Mouse (Mus musculus) neural tube, embryonic 13.5 days (tissue): Measurements from ENCODE around the gene Zbtb37. TPM values are rescaled to one million over a fixed set of nuclear protein-coding genes. Genes with fewer than 3 reads are reported as not detected.

Experiments
- ATAC-seq: fragments of 200-750 bp; cut with Nextera tagmentation; 2 replicates; pipeline ENCODE4 v1.8.0; 2017; ENCODE audit warnings: low read depth, mild to moderate bottlenecking, moderate TSS enrichment, moderate library complexity
- H3K27ac ChIP-seq: fragments of 300-500 bp; sonication (generic); replicated peaks from 2 replicates; pipeline ENCODE4 v1.5.1; 2015; ENCODE audit warnings: moderate library complexity, mild to moderate bottlenecking, inconsistent platforms
- H3K27me3 ChIP-seq: fragments of 300-500 bp; sonication (generic); 2 replicates; pipeline ENCODE4 v1.6.1; 2015; ENCODE audit warnings: mild to moderate bottlenecking, inconsistent platforms
- H3K36me3 ChIP-seq: fragments of 300-500 bp; sonication (generic); 2 replicates; pipeline ENCODE4 v1.6.1; 2015; ENCODE audit warnings: mild to moderate bottlenecking, inconsistent platforms
- H3K4me1 ChIP-seq: fragments of 300-500 bp; sonication (generic); replicated peaks from 2 replicates; pipeline ENCODE4 v1.6.1; 2015; ENCODE audit warnings: inconsistent platforms
- H3K4me2 ChIP-seq: fragments of 300-500 bp; sonication (generic); 2 replicates; pipeline ENCODE4 v1.6.1; 2015; ENCODE audit warnings: inconsistent platforms, mild to moderate bottlenecking, moderate library complexity
- H3K4me3 ChIP-seq: fragments of 300-500 bp; sonication (generic); 2 replicates; pipeline ENCODE4 v1.5.1; 2015; ENCODE audit warnings: mild to moderate bottlenecking, inconsistent platforms
- H3K9ac ChIP-seq: fragments of 300-500 bp; sonication (generic); 2 replicates; pipeline ENCODE4 v1.6.1; 2015; ENCODE audit warnings: moderate library complexity, mild to moderate bottlenecking, inconsistent platforms
- H3K9me3 ChIP-seq: fragments of 300-500 bp; sonication (generic); 2 replicates; pipeline ENCODE4 v1.6.1; 2016; ENCODE audit warnings: inconsistent platforms
- WGBS: fragments of 180-500 bp; shearing (Covaris S2); methylation state at CpG from one replicate; pipeline ENCODE4 v1.1.7; 2015; 5-methylcytosine and 5-hydroxymethylcytosine counted together
- polyA plus RNA-seq: library from polyadenylated mRNA; unstranded; fragments of >200 nt; fragmentation: Nextera tagmentation; extraction: Ambion mirVana; gene quantifications from 2 replicates; pipeline ENCODE4 v1.2.1, GENCODE M21; 2015

The Zbtb37 gene
- 11.9 and 12.3 TPM in 2 replicates for polyA plus RNA-seq

GRCm38 (mm10) chr1:161034435-161035280 lies at the start of gene Zbtb37:
TSS of gene Zbtb37 (minus strand) at chr1:161034849.
- Histone ChIP-seq H3K27ac (peak within 1 kb of the TSS; percentile 92), H3K4me3 (peak within 1 kb of the TSS; percentile 82), H3K27me3 (no peaks in the 10 kb centered on the region), H3K4me1 (peaks cover 46% of the 10 kb centered on the region), H3K36me3 (peaks cover 63% of the 10 kb centered on the region), H3K4me2 (peak within 1 kb of the TSS; percentile 80), H3K9me3 (no peaks in the 10 kb centered on the region), H3K9ac (peak within 1 kb of the TSS; percentile 99)
- WGBS, result under 1% methylated on average over 54 of the region's 76 CpGs
- ATAC-seq, result peak; percentile 96

DNA sequence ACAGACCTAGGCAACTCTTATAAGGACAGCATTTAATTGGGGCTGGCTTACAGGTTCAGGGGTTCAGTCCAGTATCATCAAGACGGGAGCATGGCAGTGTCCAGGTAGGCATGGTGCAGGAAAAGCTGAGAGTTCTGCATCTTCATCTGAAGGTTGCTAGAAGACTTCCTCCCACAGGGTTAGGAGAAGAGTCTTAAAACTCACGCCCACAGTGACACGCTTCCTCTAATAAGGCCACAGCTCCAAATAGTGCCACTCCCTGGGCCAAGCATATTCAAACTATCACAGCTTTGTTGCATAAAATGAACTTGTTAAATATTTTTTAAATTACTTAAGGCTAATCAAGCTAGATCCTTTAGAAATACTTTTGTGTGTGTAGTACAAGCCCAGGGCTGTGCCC lies 42.6 kb upstream of the Zbtb37 start:
- Histone ChIP-seq H3K4me2 (no peak overlapping the region), H3K4me1 (peaks cover 19% of the 10 kb centered on the region), H3K36me3 (no peaks in the 10 kb centered on the region), H3K27ac (no peak overlapping the region), H3K9me3 (no peaks in the 10 kb centered on the region), H3K27me3 (no peaks in the 10 kb centered on the region), H3K4me3 (no peak overlapping the region), H3K9ac (no peak overlapping the region)
- WGBS, result 94% methylated on average over 3 of the region's 3 CpGs
- ATAC-seq, result no peak

DNA sequence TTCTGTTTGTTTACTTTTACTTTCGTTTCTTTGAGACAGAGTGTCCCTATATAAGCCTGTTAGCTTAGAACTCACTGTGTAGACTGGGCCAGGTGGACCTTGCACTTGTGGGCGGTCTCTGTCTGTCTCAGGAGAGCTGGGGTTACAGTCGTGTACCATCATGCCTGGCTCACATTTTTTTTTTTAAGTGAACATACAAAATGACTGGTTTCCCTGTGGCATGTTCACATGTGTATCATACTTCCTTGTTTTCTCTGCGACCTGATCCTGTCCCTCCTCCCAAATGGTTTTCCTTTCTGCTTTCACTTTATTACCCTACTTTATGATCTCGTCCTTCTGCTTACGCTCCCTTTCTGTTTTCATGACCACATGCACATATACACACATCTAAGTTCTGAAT lies 41.6 kb upstream of the Zbtb37 start:
- peaks cover 29% of the 10 kb centered on the region for H3K4me1 ChIP-seq
- H3K4me2 ChIP-seq, result no peak overlapping the region
- H3K36me3 ChIP-seq, result no peaks in the 10 kb centered on the region
- H3K27me3 ChIP-seq, result no peaks in the 10 kb centered on the region
- no peak for ATAC-seq
- H3K9ac ChIP-seq, result no peak overlapping the region
- 89% methylated on average over 6 of the region's 6 CpGs for WGBS
- H3K9me3 ChIP-seq, result no peaks in the 10 kb centered on the region
- no peak overlapping the region for H3K4me3 ChIP-seq
- H3K27ac ChIP-seq, result no peak overlapping the region

- H3K4me1 ChIP-seq, result peaks cover 40% of the 10 kb centered on the region
- H3K36me3 ChIP-seq, result no peaks in the 10 kb centered on the region
- H3K27me3 ChIP-seq, result no peaks in the 10 kb centered on the region
- H3K9ac ChIP-seq, result peak overlapping the region; percentile 70
- no peaks in the 10 kb centered on the region for H3K9me3 ChIP-seq
- ATAC-seq, result peak; percentile 8; the same call in 1 of the 2 replicates
- peak overlapping the region; percentile 57 for H3K4me3 ChIP-seq
- no peak overlapping the region; the same call in 1 of the 2 replicates for H3K27ac ChIP-seq
- WGBS, result under 1% methylated on average over 12 of the region's 12 CpGs
- H3K4me2 ChIP-seq, result peak overlapping the region; percentile 73
Observed at GRCm38 (mm10) chr1:161071272-161071620, 36.6 kb upstream of the Zbtb37 start.

GRCm38 (mm10) chr1:161070352-161071271 lies 36.0 kb upstream of the Zbtb37 start, which contains the start of the genes Dars2 and Cenpl:
TSS of gene Dars2 (minus strand) at chr1:161070658.
TSS of gene Cenpl (plus strand) at chr1:161070713.
- peak; percentile 99 for ATAC-seq
- no peaks in the 10 kb centered on the region for H3K9me3 ChIP-seq
- under 1% methylated on average over 57 of the region's 57 CpGs for WGBS

DNA sequence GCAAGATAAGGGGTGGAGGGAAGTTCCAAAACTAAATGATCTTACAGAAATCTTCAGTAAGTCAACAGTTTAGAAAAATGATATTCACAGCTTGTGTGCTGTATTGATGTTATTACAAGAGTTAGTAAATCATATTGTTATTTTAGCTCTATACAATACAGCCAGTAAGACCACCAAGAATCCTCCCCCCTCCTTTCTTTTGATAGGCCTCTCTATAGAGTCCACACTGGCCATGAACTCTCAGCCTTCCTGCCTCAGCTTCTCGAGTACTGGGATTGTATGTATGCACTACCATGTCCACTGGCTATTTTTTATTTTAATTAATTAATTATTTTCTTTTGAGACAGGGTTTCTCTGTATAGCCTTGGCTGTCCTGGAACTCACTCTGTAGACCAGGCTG lies 28.7 kb upstream of the Zbtb37 start:
- Histone ChIP-seq H3K36me3 (peaks cover 28% of the 10 kb centered on the region), H3K9ac (no peak overlapping the region), H3K27ac (no peak overlapping the region), H3K9me3 (no peaks in the 10 kb centered on the region), H3K4me1 (no peaks in the 10 kb centered on the region), H3K27me3 (no peaks in the 10 kb centered on the region), H3K4me3 (no peak overlapping the region), H3K4me2 (no peak overlapping the region)
- no peak for ATAC-seq
- 88% methylated on average over 1 of the region's 1 CpGs for WGBS

More at GRCm38 (mm10) chr1:161070352-161071271, 36.0 kb upstream of the Zbtb37 start, which contains the start of the genes Dars2 and Cenpl:
- Histone ChIP-seq H3K4me3 (peak within 1 kb of the TSS; percentile 57), H3K4me2 (peak within 1 kb of the TSS; percentile 80), H3K36me3 (no peaks in the 10 kb centered on the region), H3K27ac (peak within 1 kb of the TSS; percentile 75), H3K27me3 (no peaks in the 10 kb centered on the region), H3K4me1 (peaks cover 40% of the 10 kb centered on the region), H3K9ac (peak within 1 kb of the TSS; percentile 83)

DNA sequence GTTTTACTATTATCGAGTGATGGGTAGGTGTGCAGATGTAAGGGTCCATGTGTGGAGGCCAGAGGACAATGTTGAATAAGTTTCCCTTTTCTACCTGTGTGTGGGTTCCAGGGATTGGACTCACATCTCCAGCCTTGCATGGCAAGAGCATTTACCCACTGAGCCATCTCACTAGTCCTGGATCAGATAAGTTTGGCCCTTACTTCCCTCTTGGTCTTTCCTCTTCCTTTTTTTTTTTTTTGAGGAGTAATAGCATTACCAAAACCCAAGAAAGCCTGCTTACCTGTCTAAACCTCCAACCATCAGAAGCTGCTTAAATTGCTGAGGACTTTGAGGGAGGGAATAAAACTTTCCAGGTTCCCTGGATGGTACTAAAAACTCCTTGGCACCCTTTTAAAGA lies 22.5 kb upstream of the Zbtb37 start:
- H3K27me3 ChIP-seq, result no peaks in the 10 kb centered on the region

DNA sequence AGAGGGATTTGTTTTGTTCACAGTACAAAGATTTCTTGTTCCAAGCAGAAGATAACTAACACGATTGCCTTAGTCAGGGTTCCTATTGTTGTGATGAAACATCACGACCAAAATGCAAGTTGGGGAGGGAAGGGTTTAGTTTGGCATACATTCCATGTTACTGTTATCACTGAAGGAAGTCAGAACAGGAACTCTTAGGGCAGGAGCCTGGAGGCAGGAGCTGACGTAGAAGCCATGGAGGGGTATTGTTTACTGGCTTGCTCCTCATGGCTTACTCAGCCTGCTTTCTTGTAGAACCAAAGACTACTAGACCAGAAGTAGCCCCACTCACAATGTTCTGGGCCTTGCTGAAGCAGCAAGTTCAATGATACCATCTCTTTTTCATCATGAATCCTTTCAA lies 12.3 kb upstream of the Zbtb37 start:
- no peak overlapping the region for H3K27ac ChIP-seq
- H3K9ac ChIP-seq, result no peak overlapping the region
- H3K4me3 ChIP-seq, result no peak overlapping the region
- no peak for ATAC-seq
- H3K4me2 ChIP-seq, result no peak overlapping the region
- H3K9me3 ChIP-seq, result no peaks in the 10 kb centered on the region
- no peaks in the 10 kb centered on the region for H3K4me1 ChIP-seq
- 79% methylated on average over 3 of the region's 3 CpGs for WGBS
- H3K36me3 ChIP-seq, result peaks cover 79% of the 10 kb centered on the region
- H3K27me3 ChIP-seq, result no peaks in the 10 kb centered on the region

More for the DNA sequence above, 22.5 kb upstream of the Zbtb37 start:
- Histone ChIP-seq H3K9me3 (no peaks in the 10 kb centered on the region), H3K4me3 (no peak overlapping the region), H3K9ac (no peak overlapping the region), H3K36me3 (peaks cover 60% of the 10 kb centered on the region), H3K4me1 (no peaks in the 10 kb centered on the region), H3K27ac (no peak overlapping the region), H3K4me2 (no peak overlapping the region)
- WGBS, result 95% methylated on average over 1 of the region's 1 CpGs
- ATAC-seq, result no peak

GRCm38 (mm10) chr1:161041261-161042020 lies 6.8 kb upstream of the Zbtb37 start:
- Histone ChIP-seq H3K4me1 (peaks cover 27% of the 10 kb centered on the region), H3K27me3 (no peaks in the 10 kb centered on the region), H3K9ac (no peak overlapping the region), H3K4me2 (no peak overlapping the region), H3K36me3 (peaks cover 78% of the 10 kb centered on the region), H3K9me3 (no peaks in the 10 kb centered on the region), H3K27ac (no peak overlapping the region), H3K4me3 (no peak overlapping the region)
- ATAC-seq, result no peak
- WGBS, result 90% methylated on average over 7 of the region's 7 CpGs

GRCm38 (mm10) chr1:161040855-161041254 lies 6.2 kb upstream of the Zbtb37 start:
- Histone ChIP-seq H3K36me3 (peaks cover 75% of the 10 kb centered on the region), H3K9ac (no peak overlapping the region), H3K4me1 (peaks cover 32% of the 10 kb centered on the region), H3K27me3 (no peaks in the 10 kb centered on the region), H3K4me2 (no peak overlapping the region), H3K9me3 (no peaks in the 10 kb centered on the region), H3K27ac (0 out of 2 replicates have a peak overlapping the region, but pooled peaks have one; percentile 54), H3K4me3 (no peak overlapping the region)
- no peak for ATAC-seq

DNA sequence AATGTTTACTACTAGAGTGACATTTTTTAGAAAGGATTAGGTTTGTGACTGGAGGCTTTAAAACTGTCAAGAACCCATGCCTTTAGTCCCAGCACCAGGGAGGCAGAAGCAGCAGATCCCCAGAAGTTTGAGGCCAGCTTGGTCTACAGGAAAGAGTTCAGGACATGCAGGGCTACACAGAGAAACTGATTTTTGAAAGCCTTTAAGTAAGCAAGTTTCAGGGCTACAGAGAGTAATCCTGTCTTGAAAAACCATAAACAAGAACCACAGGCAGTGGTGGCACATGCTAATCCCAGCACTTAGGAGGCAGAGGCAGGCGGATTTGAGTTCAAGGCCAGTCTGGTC lies 5.7 kb upstream of the Zbtb37 start:
- no peak for ATAC-seq
- Histone ChIP-seq H3K4me3 (no peak overlapping the region), H3K27me3 (no peaks in the 10 kb centered on the region), H3K4me1 (peaks cover 32% of the 10 kb centered on the region), H3K4me2 (no peak overlapping the region), H3K27ac (peak overlapping the region; percentile 54), H3K36me3 (peaks cover 70% of the 10 kb centered on the region), H3K9me3 (no peaks in the 10 kb centered on the region), H3K9ac (no peak overlapping the region)
- WGBS, result 65% methylated on average over 1 of the region's 1 CpGs
